Mouse (Mus musculus) left cerebral cortex, postnatal 36 days (tissue): ENCODE measurements around the gene Lama2. TPM values are rescaled to one million over a fixed set of nuclear protein-coding genes. Genes with fewer than 3 reads are reported as not detected.

ENCODE experiments used
- DNase-seq, 2 experiments: peaks; one replicate each; pipeline ENCODE4 v3.0.0; 2021 to 2022; ENCODE audit warnings: low spot score in 2 of 2, mixed read lengths in 1 of 2
- intact Hi-C: fragments of 180-260 bp; cut with DNase I; formaldehyde crosslinking; loops from one replicate; pipeline ENCODE4 v1.15.1; 2025
- total RNA-seq, 2 experiments: library from RNA; stranded (reverse); gene quantifications; 2 replicates each; pipeline ENCODE4 v1.2.3; 2021

Lama2 gene
- total RNA-seq: 1 to 10 TPM; 7.4 to 7.8 TPM

DNA sequence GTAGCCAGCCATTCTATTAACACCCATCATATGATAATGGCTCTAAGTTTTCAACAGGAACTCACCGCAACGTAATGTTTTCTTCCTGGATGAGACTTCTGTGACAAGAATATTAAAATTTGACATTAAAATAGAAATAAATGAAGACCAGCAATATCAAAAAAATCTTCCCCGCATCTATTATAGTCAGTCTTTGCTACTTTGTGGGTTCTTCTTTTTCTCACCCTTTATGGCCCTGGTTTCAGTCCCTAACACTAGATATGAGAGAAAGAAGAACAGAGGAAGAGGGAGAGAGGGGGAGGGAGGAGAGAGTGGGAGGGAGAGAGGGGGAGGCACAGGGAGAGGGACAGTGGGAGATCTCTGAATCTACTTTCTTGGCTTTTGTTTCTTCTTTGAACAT is at the start of gene Lama2:
Gene Lama2 (minus strand): TSS at position 101 of the 400 bp plus-strand sequence.
- intact Hi-C loops: no loop called here
- no peak for DNase-seq

DNA sequence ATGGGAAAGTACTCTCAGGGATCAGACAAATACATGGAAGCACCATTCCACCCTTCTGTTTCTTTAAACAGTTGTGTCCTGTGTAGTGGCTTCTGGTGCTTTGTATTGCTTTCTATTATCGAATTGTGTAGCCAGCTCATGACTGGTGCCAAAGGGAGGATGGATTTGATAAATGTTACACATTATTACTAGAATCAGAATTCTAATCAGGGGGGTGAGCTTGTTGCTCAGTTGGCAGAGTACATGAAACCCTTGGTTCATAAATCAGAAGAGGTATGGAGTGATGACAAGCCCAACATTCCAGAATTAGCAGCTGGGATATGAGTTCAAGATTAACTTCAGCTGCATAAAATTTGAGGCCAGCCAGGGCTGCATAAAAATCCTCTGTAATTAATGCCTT is 44.8 kb upstream of the Lama2 start:
- no peak for DNase-seq
- intact Hi-C loops: no loop called here

DNA sequence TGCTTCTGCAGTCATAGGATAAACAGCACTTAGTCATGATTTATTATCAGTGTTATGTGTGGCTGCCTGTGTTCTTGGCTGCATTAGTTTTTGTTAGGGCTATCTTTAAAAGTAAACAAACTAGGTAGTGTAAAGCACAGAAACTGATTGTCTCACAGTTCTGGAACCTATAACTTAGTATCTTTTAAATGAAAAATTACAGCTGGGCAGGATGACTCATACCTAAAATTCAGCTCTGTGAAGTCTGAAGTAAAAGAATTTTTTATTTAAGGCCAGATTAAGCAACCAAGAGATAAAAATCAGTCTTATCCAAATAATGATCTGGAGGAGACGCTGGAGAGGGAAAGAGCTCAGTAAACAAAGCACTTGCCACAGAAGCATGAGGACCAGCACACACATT is 43.8 kb upstream of the Lama2 start:
- intact Hi-C loops: no loop called here
- DNase-seq: no peak

DNA sequence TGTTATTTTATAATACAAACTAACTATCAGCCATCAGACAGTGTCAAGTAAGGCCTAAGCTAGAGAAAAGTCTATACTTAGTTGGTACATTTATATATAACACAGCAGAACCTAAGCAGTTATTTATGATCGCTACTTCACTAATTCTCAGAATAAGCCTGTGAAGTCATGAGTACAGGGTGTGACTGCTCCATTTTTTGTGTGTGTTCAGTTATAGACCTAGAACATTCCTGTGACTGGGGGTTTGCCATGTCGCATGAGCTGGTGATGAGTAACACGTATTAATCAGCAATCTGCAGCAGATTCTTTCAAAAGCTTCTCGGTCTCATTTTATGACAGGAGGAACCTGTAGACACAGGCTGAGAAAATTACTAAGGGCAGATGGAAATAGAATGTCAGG is 34.6 kb upstream of the Lama2 start:
- intact Hi-C loops: no loop called here
- DNase-seq: peak; percentile 10 to 16

DNA sequence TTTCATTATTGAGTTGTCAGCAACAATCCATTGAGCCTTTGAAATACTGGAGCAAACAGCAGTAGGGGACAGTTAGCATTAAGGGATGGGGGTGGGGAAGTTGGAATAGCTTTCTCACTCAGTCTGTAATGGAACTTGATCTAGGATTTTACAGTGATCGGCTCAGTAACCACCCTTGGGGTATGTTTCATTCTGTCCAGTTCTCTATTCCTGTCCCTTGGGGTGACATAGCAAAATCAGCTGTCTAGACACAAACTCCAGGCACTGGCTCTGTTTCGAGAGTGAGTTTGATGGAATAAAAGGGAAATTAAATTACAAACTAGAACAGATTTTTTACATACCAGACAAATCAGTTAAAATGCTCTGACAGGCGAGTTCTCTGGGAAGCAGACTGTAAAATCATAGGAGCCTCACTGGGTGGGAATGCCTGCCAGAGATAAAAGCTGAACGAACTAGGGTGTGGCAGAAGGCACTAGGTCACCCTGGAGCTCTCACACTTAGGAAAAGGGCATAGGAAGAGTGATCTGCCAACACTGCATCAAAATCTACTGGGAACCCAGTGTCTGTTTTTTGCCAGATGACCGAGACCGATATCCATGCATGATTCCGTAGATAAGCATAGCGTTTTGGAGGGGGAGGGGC is 33.3 kb upstream of the Lama2 start:
- intact Hi-C loops: no loop called here
- no peak for DNase-seq

DNA sequence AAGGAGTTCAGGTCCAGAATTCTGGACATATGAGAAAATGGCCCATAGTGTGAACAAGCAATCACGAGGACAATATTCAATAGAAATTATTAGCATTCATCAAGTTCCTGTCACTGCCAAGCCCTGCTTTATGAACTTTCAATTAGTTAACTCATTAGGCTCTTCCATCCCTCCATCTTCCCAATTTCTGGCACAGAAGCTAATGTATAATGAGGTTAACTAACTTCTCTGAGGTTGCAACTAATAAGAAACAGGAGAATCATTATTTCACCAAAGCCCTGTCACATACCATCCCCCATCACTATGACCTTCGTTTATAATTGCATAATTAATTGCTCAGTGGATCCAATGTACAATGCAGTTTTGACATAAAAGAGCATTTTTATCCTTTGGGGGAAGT is 16.2 kb upstream of the Lama2 start:
- intact Hi-C loops: no loop called here
- DNase-seq: no peak

DNA sequence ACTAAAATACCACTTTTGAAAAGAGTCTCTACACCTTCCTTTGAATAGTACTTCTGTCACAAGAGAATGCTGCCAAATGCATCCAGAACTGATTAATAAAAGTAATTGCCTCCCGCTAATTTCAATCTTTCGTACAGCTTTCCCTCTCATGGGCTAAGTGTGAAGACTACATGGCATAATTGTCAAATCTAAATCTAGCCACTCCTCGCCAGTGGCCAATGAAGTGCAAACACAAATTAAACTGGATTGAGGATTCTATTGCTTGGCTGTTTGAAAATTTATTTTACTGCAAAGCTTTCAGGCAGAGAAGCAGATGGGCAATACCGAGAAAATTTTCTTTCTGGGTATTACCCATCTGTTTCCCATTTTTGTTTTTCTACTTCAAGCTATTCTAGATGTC is 11.4 kb upstream of the Lama2 start:
- intact Hi-C loops: no loop called here
- DNase-seq: no peak

DNA sequence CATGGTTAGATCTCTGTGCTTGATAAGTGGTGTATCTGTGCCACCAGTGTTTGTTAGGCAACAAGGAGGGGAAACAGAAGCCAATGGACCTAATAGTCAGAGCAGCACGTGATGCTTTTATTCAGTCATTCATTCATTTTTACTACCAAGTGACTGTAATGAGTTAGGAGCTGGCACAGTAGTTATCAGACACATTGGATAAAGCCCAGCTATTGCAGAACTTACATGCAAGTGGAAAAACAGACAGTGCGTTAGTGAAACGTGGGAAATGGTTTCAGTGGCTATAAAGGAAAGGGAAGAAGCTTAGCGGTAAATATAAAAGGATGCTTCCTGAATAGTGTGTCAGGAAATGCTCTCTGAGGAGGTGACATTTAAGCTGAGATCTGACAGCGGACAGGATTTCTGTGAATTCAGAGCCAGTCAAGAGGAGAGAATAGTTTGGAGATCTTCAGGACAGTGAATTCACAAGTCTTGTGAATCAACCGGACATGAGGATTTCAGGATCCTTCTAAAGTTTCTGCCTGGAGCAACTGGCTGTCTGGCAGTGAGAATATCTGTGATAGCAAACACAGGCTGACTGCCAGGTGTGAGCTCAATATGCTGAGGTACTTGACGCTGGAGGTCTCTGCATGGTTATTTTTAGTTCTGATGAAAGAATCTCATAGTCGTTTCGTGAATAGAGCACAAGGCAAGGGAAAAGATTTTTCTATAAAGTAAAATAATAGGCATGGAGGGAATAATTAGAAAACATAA is 2.3 kb upstream of the Lama2 start:
- DNase-seq: no peak

DNA sequence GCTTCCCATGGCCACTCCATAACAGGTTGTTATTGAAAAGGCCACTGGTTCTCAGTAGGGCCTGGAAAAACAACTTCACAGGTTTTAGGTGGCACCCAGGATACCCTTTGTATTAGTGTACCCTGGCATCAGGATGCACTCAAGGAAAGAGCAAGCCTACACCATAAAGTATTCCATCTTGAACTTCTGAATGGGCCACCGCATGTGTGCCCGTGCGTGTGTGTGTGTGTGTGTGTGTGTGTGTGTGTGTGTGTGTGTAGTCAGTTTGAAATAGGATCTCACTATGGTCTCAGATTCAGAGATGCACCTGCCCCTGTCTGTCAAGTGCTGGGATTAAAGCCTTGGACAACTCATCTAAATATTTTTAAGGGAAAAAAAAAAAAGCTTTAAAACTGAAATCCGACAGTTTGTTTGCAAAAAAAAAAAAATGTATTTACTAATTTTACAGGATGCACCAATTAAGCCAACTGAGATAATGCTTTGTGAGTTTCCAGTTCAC is 2.0 kb downstream of the Lama2 start:
- intact Hi-C loops: no loop called here
- no peak for DNase-seq

More for the DNA sequence above, 2.3 kb upstream of the Lama2 start:
- intact Hi-C loops: no loop called here

DNA sequence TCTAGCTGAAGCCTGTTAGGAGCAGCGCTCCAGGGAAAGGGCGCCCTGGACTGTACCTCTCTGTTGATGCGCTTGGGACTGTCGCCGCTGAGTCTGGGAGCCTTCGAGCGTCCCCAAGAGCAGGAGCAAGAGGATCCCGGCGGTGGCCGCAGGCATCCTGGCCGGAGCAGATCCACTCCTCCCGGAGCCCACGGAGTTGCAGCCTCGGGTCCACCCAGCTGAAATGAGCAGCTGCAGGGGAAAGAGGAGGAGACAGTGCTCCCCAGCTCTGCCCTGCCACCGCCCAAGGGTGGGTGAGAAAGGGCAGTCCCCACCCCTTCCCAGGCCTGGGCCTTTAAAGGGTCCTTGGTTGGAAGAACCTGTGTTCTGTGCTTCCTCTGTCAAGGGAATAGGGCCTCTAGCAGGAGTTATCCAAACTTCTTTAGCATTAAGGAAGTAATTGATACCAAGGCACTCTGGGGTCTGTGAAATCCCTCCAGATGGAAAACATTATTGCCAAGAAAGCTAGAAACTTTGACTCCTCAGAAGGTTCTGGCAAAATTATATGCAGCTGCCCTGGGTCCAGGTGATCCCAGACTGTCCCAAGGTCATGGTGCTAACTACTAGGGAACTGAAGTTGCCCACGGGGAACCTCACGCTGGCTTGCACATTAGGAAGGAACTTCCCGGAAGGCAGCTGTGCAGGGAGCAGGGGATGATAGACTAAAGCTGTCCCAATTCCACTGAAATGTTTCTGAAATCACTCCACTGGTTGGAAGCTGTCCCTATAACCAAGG is 2.7 kb downstream of the Lama2 start:
- DNase-seq: peak in 1 of 2 experiments; percentile 8
- intact Hi-C loops: no loop called here

DNA sequence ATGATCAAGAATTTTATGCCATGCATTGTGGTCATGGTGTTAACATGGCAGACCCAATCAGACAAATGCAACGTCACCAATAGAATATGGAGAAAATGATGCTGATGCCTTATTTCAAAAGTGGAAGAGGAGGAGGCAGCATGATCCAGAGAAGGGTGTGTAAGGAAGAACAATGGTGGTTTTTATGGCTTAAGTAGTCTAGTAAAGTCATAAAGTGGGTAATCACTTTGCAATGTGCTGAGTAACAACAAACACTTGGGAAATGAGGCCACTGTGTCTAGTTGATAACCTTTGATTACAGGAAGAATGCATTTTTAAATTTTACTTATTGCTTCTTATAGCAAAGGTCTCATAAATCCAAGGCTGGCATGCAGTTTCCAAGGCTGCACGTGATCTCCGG is 23.9 kb downstream of the Lama2 start:
- DNase-seq: no peak
- intact Hi-C loops: no loop called here

DNA sequence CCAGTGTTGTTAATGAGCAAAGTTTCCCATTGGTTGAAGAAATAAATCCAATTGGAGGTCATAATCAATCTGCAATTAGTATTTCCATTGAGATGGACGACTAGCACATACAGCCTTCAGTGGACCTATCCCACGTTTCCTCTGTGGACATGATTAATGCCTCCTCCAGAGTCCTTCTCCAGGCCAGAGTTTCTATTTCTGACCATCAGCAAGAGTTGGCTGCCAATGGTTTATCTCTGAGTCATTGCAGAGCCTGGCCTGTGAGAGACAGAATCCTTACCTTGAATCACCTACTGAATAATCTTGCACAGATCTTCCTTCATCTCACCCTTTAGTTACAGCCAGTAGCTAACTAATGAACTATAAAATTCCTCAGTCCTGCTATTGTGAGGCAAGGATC is 86.3 kb downstream of the Lama2 start:
- intact Hi-C loops: no loop called here
- no peak for DNase-seq

DNA sequence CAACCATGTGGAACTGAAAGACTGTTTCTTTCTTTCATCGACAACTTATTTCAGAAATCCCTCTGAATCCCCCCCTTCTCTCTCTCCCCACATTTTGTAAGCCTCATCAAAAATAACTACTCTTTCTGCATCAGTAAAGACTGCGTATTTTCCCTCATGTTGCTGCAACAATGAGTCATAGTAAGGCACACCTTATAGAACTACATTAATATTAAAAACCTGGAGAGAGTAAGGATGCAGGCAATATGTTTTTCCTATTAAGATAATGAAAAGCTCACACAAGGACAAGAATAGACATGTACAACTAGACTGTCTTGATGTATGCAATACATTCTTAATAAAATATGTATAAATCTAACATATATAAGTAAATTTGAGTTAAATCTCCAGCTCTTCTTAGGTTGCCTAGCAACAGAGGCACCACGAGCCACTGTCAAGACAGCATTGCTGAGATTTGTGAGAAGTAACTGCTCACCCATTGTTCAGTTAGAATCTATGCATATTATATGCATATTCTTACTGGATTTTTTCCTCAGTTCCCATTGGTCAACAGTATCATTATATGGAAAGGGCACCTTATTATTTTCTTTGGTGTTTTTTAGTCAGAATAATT is 110.6 kb downstream of the Lama2 start:
- no peak for DNase-seq
- intact Hi-C loops: no loop called here

DNA sequence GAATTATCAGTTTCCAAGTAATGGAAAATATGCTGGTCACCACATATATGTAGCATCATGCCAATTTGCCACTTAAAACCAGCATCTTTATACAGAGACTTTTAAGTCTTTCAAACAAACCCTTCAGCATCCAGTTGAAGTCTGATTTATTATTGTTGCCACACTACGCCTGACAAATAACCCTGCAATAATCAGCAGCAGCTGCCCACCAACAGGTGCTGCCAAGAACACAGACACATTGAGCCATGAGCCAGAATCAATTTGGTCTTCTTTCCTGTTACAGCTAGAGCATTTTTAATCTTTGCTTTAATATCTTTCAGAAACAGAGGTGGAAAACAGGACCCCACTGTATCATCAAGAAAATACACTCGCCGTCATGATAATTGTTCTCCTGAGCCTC is 118.7 kb downstream of the Lama2 start:
- intact Hi-C loops: no loop called here
- no peak for DNase-seq

DNA sequence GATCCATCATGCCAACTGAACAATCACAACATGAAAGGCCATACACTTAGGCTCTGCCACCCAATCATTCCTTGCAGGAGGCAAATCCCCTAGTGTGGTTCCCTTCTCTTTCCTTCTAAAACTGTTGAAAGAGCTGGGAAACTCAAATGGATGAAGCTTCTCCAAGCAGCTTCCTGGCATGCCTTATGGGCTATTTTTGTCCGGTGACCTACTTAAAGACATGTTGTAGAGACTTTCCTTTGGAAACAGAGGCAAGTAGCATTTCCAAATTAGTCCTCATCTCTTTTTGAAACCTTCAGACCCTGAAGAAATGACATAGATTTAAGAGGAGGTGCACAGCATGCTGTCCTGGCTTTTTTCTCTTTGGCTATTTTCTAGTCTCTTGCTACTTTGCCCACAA is 131.1 kb downstream of the Lama2 start:
- DNase-seq: no peak
- intact Hi-C loops: no loop called here

DNA sequence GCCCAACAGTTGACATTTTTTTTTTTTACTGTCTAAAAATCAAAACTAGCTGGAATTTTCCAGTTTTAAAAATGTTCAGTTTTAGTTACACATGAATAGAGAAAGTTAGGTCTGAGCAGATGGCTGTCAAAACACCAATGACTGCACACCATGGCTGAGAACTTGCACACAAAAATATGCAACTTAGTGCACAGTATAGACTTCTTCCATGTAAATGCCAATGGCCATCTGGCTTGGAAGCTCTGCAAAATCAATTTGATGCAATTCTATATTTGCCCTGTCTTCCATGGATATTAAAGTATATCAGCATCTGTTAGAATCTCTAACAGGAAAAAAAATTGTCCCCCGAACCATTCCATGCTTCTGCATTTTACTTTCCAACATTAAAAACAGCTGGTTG is 135.5 kb downstream of the Lama2 start:
- peak; percentile 38 to 40 for DNase-seq
- intact Hi-C loops: no loop called here

DNA sequence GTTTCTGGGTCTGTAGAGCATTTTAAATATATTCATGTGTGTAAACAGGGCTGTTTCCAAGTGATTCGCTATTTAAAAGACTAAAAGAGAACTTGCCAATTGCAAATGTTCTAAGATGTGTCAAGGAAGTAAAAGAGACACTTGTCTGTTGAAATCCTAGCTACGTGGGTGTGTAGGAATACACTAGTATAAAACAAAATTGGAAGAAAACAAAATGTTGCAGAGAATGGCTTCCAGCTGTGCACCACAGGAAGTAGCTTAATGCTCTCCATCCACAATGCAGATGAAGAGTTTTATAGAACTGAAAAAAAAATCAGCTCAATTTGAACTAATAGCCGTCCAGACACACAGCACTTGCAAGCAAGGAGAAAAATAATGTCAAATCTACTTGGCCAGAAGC is 144.0 kb downstream of the Lama2 start:
- intact Hi-C loops: no loop called here
- DNase-seq: no peak

DNA sequence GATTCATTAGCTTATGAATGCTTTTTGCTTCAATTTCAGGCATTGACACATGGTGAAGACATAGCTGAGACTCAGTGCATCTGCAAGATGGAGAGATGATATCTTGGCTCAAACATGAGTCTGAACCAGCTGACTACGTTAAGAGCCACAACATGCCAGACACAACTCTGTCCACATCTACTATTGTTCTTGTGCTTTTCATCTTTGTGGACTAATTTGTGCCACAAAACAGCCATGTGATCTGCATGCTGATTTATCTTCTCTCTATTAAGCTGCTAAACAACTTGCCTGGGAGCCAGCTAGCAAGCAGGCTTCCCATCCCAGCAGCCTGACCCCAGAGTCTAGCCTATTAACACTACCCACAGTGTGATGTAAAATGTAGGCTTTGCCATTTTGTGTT is 151.3 kb downstream of the Lama2 start:
- DNase-seq: no peak

DNA sequence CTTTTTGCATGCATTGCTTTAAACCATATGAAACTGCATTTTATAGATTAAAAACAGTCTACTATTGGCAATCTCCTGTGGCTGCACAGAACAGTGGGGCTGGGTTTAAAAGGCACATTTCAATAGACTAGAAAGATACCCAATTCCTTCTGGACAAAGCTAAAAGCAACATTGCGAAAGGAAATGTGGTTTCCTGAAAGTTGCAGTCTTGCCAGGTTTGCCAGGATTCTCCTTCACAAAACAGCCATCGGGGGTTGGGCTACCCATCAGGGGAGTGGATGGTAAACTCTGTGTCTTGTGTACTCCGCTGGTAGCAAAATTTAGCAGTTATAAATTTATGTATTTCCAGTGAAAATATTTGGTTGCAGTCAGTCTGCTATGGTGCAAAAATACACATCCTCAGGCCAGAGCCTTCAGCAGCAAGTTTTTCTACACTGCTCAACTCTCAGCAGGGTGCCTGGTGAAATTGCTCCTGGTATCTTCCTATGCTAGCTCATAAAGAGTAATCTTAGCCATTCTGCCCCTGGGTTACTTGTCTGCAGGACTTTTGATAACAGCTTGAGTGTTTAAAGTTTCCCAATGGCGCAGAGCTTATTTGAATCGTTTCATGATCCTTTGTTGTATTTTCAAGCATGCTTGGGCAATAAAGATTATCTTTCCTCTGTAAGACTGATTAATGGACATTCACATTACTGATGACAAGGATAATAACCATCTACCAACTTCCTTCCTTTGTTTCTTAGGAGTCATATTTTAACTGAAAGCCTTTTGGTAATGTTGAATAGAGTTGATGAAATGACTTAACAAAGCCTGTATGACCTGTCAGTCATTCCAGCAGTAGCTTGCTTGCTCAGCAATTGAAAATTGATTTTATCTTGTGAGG is 205.7 kb downstream of the Lama2 start:
- DNase-seq: no peak
- intact Hi-C loops: no loop called here

More for the DNA sequence above, 151.3 kb downstream of the Lama2 start:
- intact Hi-C loops: no loop called here
